ENCODE assay signal across 13 mouse cellular contexts in genomic region chr5:9107296-9108089, GRCm38 (mm10). TPM values are rescaled to one million over a fixed set of nuclear protein-coding genes. Genes with fewer than 3 reads are reported as not detected.
DNase-seq lines count a peak whose midpoint lies in the region; ATAC-seq and TF ChIP-seq lines count a peak whose summit lies in the region.
"Had no signal": no experiment of that assay in that cellular context is flagged by ENCODE, and none has a peak within 500 bp of the region (broad histone marks: within the 10 kb centered on the region; RNA-seq: fewer than 3 reads in every experiment).

No protein-coding gene starts in this region.

- H3K27ac ChIP-seq in kidney, postnatal 0 days, result no peak overlapping the region
- peak overlapping the region; percentile 46; the same call in 1 of the 2 replicates for H3K27ac ChIP-seq in brown adipose tissue, adult 24 weeks (replicated peaks; ENCODE audit: low read depth, low read length)
- 0 out of 2 replicates have a peak overlapping the region, but pooled peaks have one; percentile 8 for H3K27ac ChIP-seq in macrophage

- ATAC-seq in kidney, postnatal 0 days (replicated peaks; ENCODE audit: low FRiP score, low read depth), result no peak
- ATAC-seq: forebrain, embryonic 14.5 days had no signal

- H3K4me3 ChIP-seq in kidney, postnatal 0 days (replicated peaks; ENCODE audit: low read depth, low read length), result no peak overlapping the region
- H3K4me3 ChIP-seq in brown adipose tissue, adult 24 weeks (ENCODE audit: insufficient read depth, low read depth, low read length), result no peak overlapping the region
- H3K4me3 ChIP-seq in macrophage (ENCODE audit: inconsistent target), result no peak overlapping the region

- no peaks in the 10 kb centered on the region for H3K4me1 ChIP-seq in kidney, postnatal 0 days (replicated peaks; ENCODE audit: insufficient read depth, low read length)
- peaks cover 9% of the 10 kb centered on the region for H3K4me1 ChIP-seq in brown adipose tissue, adult 24 weeks (ENCODE audit: control insufficient read depth, insufficient read depth, insufficient read length, low read length)

- H3K79me2 ChIP-seq in macrophage (ENCODE audit: inconsistent target), result peaks cover 91% of the 10 kb centered on the region

- no peaks in the 10 kb centered on the region for H3K36me3 ChIP-seq in kidney, postnatal 0 days (ENCODE audit: insufficient read depth, low read length)
- no peaks in the 10 kb centered on the region for H3K36me3 ChIP-seq in macrophage (ENCODE audit: inconsistent target)

- TF ChIP-seq CTCF in kidney, postnatal 0 days (IDR thresholded peaks at IDR 0.05; ENCODE audit: low read depth), result no peak

- H3K27me3 ChIP-seq in kidney, postnatal 0 days (ENCODE audit: insufficient read depth, low read length), result no peaks in the 10 kb centered on the region

- H3K9ac ChIP-seq in kidney, postnatal 0 days (ENCODE audit: low read depth, low read length), result no peak overlapping the region

- no peaks in the 10 kb centered on the region for H3K9me3 ChIP-seq in kidney, postnatal 0 days (replicated peaks; ENCODE audit: low read length)

- WGBS in kidney, postnatal 0 days, result 66% methylated on average over 8 of the region's 8 CpGs
- WGBS in macrophage (ENCODE audit: missing documents), result 23% methylated on average over 8 of the region's 8 CpGs

- H3K4me2 ChIP-seq in kidney, postnatal 0 days (ENCODE audit: low read length), result no peak overlapping the region

- peak; percentile 18 for DNase-seq in kidney, postnatal 0 days (ENCODE audit: low spot score)
- DNase-seq in kidney, adult 11 months, result no peak
- peak; percentile 42 for DNase-seq in CD4-positive helper T cell, adult 2 months (ENCODE audit: low read depth, low spot score)
- DNase-seq in right cerebral cortex, postnatal 14 days, result no peak
- no peak for DNase-seq in adrenal gland, postnatal 10 days
- DNase-seq in urinary bladder, postnatal 4 days (ENCODE audit: low spot score in 2 of 2), result no peak
- DNase-seq: cerebellum, adult 18-20 months; gastrocnemius, postnatal 10 days; heart, postnatal 14 days; spleen, adult 18-20 months had no signal

RNA-seq across cellular contexts. Expression of gene Tmem243, which starts 7.0 kb away (rescaled TPM):
- polyA plus RNA-seq in kidney, postnatal 0 days (2015; fragmentation: Nextera tagmentation; extraction: Ambion mirVana), result 47.5 and 50.4 TPM in 2 replicates
- 73.7 and 92.2 TPM in 2 replicates for polyA plus RNA-seq in brown adipose tissue, adult 24 weeks (2012; ENCODE audit: insufficient read depth, insufficient read length, missing spikeins)
- total RNA-seq in macrophage (2018; cell fraction: chromatin; rRNA removed), result 10 to 100 TPM in 24 of 26 experiments, 1 to 10 TPM in 2; 4.2 to 56.7 (median 17.9) TPM
- 10 to 100 TPM; 21.0 to 76.2 (median 34.7) TPM for total RNA-seq in macrophage (2018; cell fraction: cytosol; rRNA removed)
- total RNA-seq in macrophage (2018; cell fraction: nucleus; rRNA removed), result 10 to 100 TPM; 23.3 to 88.5 (median 39.2) TPM
- polyA plus RNA-seq in macrophage (2018), result 31.1 to 44.4 TPM (median 36.5 TPM) in 3 replicates
- total RNA-seq in adrenal gland, postnatal 10 days (2021), result 10 to 100 TPM; 26.2 to 26.8 TPM

RNA-seq across cellular contexts. Expression of gene Dmtf1, which starts 54.1 kb away (rescaled TPM):
- polyA plus RNA-seq in kidney, postnatal 0 days (2015; fragmentation: Nextera tagmentation; extraction: Ambion mirVana), result 25.1 and 26.0 TPM in 2 replicates
- 9.7 and 15.1 TPM in 2 replicates for polyA plus RNA-seq in brown adipose tissue, adult 24 weeks (2012; ENCODE audit: insufficient read depth, insufficient read length, missing spikeins)
- total RNA-seq in macrophage (2018; cell fraction: chromatin; rRNA removed), result 100 to 1,000 TPM; 142 to 253 (median 190) TPM
- total RNA-seq in macrophage (2018; cell fraction: cytosol; rRNA removed), result 10 to 100 TPM; 10.1 to 22.5 (median 14.3) TPM
- total RNA-seq in macrophage (2018; cell fraction: nucleus; rRNA removed), result 100 to 1,000 TPM in 14 of 26 experiments, 10 to 100 TPM in 12; 64.1 to 214 (median 111) TPM
- polyA plus RNA-seq in macrophage (2018), result 14.0 to 20.3 TPM (median 17.0 TPM) in 3 replicates
- 10 to 100 TPM; 22.0 to 30.5 TPM for total RNA-seq in adrenal gland, postnatal 10 days (2021)

Comparison
In these comparisons a context has a peak if more than half of its experiments do, and no peak if none do; other contexts are left out.
1. DNase-seq: peak in kidney, postnatal 0 days (single experiment) and CD4-positive helper T cell, adult 2 months (single experiment); none in kidney, adult 11 months (single experiment), right cerebral cortex, postnatal 14 days (single experiment), adrenal gland, postnatal 10 days (single experiment) and urinary bladder, postnatal 4 days (0 of 2).